Mouse (Mus musculus) cerebellum, adult 2 months (tissue): Measurements from ENCODE around the gene Serping1. TPM values are rescaled to one million over a fixed set of nuclear protein-coding genes. Genes with fewer than 3 reads are reported as not detected.
"Not testable (repeated sequence)": the region's sequence is repeated elsewhere in the genome, so short reads cannot be mapped to it uniquely, and the experiment has no call there.

ENCODE experiments used
- DNase-seq, 2 experiments: peaks; one replicate each; pipeline ENCODE4 v3.0.0; 2021
- H3K27ac ChIP-seq: fragments of 200-500 bp; 2 replicates; pipeline ENCODE4 v1.5.1; 2012; ENCODE audit warnings: low read length, control low read depth, inconsistent platforms; ENCODE audit not compliant: insufficient read depth
- H3K27me3 ChIP-seq: fragments of 200-500 bp; 2 replicates; pipeline ENCODE4 v1.6.1; 2012; ENCODE audit warnings: inconsistent platforms, mild to moderate bottlenecking, low read length, moderate library complexity; ENCODE audit not compliant: control insufficient read depth, insufficient read depth
- H3K4me1 ChIP-seq: fragments of 200-500 bp; 2 replicates; pipeline ENCODE4 v1.6.1; 2011; ENCODE audit warnings: low read length; ENCODE audit not compliant: control insufficient read depth, insufficient read depth
- H3K4me3 ChIP-seq: fragments of 200-500 bp; replicated peaks from 2 replicates; pipeline ENCODE3; 2011; ENCODE audit warnings: mild to moderate bottlenecking, low read depth, low read length, control low read depth; ENCODE audit not compliant: insufficient read depth
- CTCF ChIP-seq: fragments of 200-500 bp; IDR thresholded peaks from 2 replicates; pipeline ENCODE4 v1.5.1; 2011; ENCODE audit warnings: low read depth, mild to moderate bottlenecking, control low read depth, low read length, moderate library complexity, borderline replicate concordance; ENCODE audit not compliant: insufficient read depth
- POLR2A ChIP-seq: fragments of 200-500 bp; IDR thresholded peaks from 2 replicates; pipeline ENCODE4 v1.6.1; 2011; ENCODE audit warnings: low read length, control low read depth, borderline replicate concordance; ENCODE audit not compliant: insufficient read depth
- WGBS: fragments of 180-500 bp; shearing (Covaris S2); methylation state at CpG from one replicate; pipeline ENCODE4 v1.1.7; 2018; 5-methylcytosine and 5-hydroxymethylcytosine counted together
- polyA plus RNA-seq: library from polyadenylated mRNA; depleted of rRNA; stranded (reverse); fragments of >200 nt; gene quantifications from 2 replicates; pipeline ENCODE4 v1.2.3, GENCODE M21; 2012

Serping1 gene
- polyA plus RNA-seq, 1 experiment: 19.6 TPM

GRCm38 (mm10) chr2:84735346-84735920 is 39.8 kb downstream of the Serping1 start:
- peak in 1 of 2 experiments; percentile 37 for DNase-seq
- Histone ChIP-seq H3K27ac (no peak overlapping the region), H3K4me1 (peaks cover 20% of the 10 kb centered on the region; the same call in 1 of the 2 replicates)

DNA sequence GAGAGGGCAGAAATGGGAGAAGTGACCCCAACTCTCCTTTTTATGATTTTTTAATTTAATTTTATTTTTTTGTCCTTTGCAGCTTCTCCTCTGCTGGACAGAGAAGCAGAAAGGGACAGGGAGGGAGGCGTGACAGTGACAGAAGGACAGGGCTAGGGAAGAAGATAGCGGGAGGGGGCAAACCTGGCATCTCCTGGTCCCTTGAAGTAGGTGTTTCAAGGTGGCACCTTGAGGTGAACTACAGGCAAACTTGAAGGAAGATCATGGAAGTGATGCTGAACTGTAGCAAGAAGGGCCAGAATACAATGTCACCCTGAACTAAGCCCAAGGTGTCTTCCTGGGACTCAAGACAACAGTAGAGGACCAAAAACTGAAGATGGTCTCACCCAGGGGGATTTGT is 40.3 kb downstream of the Serping1 start:
- 2% methylated on average over 2 of the region's 2 CpGs for WGBS
- H3K4me3 ChIP-seq: peak overlapping the region; percentile 96
- 0 out of 2 replicates have a peak overlapping the region, but pooled peaks have one; percentile 84 for H3K27ac ChIP-seq
- H3K4me1 ChIP-seq: peaks cover 20% of the 10 kb centered on the region; the same call in 1 of the 2 replicates
- H3K27me3 ChIP-seq: no peaks in the 10 kb centered on the region
- DNase-seq: peak in 1 of 2 experiments; percentile 46
- TF ChIP-seq CTCF (no peak), POLR2A (no peak)

More at GRCm38 (mm10) chr2:84735346-84735920, 39.8 kb downstream of the Serping1 start:
- peak overlapping the region; percentile 96 for H3K4me3 ChIP-seq
- WGBS: 8% methylated on average over 7 of the region's 7 CpGs
- TF ChIP-seq CTCF (no peak), POLR2A (no peak)
- no peaks in the 10 kb centered on the region for H3K27me3 ChIP-seq

DNA sequence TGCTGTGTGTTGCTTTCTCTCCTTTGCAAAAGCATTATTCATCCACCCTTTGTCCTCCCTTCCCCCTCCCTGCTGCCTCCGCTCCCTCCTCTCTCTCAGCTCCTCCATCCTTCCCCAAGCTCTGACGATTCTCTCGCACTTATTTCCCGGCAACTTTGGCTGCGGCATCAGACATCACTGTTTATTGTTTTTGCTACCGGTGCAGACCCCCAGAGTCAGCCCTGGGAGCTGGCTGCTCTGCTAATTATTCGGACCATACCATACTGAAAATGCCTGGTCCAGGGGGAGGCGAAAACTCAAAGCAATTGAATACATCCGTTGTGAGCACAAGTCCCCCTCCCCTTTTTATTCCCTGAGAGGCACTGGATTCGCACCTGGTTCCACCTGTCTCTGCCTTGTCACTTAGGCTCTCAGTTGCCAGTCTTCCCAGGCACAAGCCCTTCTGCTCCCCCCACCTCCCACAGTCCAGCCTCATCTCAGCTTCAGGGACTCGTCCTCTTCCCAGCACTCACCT is 40.8 kb downstream of the Serping1 start:
- peak; percentile 62 to 69 for DNase-seq
- WGBS: 0% methylated on average over 11 of the region's 11 CpGs
- Histone ChIP-seq H3K27ac (peak overlapping the region; percentile 84), H3K27me3 (no peaks in the 10 kb centered on the region), H3K4me1 (peaks cover 20% of the 10 kb centered on the region; the same call in 1 of the 2 replicates), H3K4me3 (peak overlapping the region; percentile 96)
- TF ChIP-seq POLR2A (no peak), CTCF (no peak)

- under 1% methylated on average over 8 of the region's 8 CpGs for WGBS
- DNase-seq: peak; percentile 91 to 93
- peak within 1 kb of the TSS; percentile 96 for H3K4me3 ChIP-seq
- TF ChIP-seq POLR2A: peak; percentile 98
- TF ChIP-seq CTCF: no peak
- H3K27ac ChIP-seq: peak within 1 kb of the TSS; percentile 84
- H3K27me3 ChIP-seq: no peaks in the 10 kb centered on the region
- H3K4me1 ChIP-seq: peaks cover 20% of the 10 kb centered on the region; the same call in 1 of the 2 replicates
Observed at GRCm38 (mm10) chr2:84733579-84734300, 41.5 kb downstream of the Serping1 start, which contains the start of gene Ypel4. Gene Ypel4, plus strand, starts transcription at chr2:84734058.

- no peak overlapping the region for H3K4me3 ChIP-seq
- 74% methylated on average over 1 of the region's 1 CpGs for WGBS
- TF ChIP-seq CTCF (no peak), POLR2A (no peak)
- no peaks in the 10 kb centered on the region for H3K27me3 ChIP-seq
- H3K27ac ChIP-seq: no peak overlapping the region
- no peak for DNase-seq
- peaks cover 17% of the 10 kb centered on the region; the same call in 1 of the 2 replicates for H3K4me1 ChIP-seq
Observed at GRCm38 (mm10) chr2:84732394-84732793, 42.9 kb downstream of the Serping1 start.

DNA sequence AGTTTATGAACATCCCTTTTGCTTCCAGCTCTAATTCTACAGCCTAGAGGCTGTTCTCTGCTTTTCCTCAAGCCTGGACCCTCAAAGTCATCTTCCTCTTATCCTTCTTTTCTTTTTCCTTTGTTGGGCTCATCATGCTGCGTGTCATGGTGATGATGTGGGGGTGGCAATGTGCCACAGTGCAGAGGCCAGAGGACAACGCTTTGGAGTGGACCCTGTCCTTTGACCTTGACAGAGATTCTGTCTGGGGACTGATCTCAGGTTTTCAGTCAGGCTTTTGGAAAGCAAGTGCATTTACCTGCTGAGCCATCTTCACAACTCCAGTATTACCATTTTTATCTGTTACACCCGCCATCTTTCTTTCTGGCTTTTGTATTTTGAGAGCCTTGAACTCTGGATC is 44.0 kb downstream of the Serping1 start:
- no peak overlapping the region for H3K27ac ChIP-seq
- H3K4me3 ChIP-seq: no peak overlapping the region
- no peaks in the 10 kb centered on the region for H3K27me3 ChIP-seq
- TF ChIP-seq CTCF (no peak), POLR2A (no peak)
- H3K4me1 ChIP-seq: peaks cover 9% of the 10 kb centered on the region; the same call in 1 of the 2 replicates
- WGBS: 74% methylated on average over 3 of the region's 3 CpGs
- no peak for DNase-seq

GRCm38 (mm10) chr2:84728191-84728590 is 47.1 kb downstream of the Serping1 start:
- H3K4me3 ChIP-seq, DNase-seq, H3K27ac ChIP-seq, H3K27me3 ChIP-seq: not testable (repeated sequence)
- H3K4me1 ChIP-seq: peaks cover 12% of the 10 kb centered on the region
- 83% methylated on average over 5 of the region's 5 CpGs for WGBS

- Histone ChIP-seq H3K4me3 (peak within 1 kb of the TSS; percentile 78), H3K4me1 (peaks cover 12% of the 10 kb centered on the region), H3K27me3 (no peaks in the 10 kb centered on the region), H3K27ac (peak within 1 kb of the TSS; percentile 54; the same call in 1 of the 2 replicates)
- under 1% methylated on average over 39 of the region's 39 CpGs for WGBS
- DNase-seq: peak; percentile 95 to 96
- TF ChIP-seq CTCF: no peak
- peak; percentile 91; the same call in 1 of the 2 replicates for TF ChIP-seq POLR2A
Observed at GRCm38 (mm10) chr2:84727172-84727858, 47.9 kb downstream of the Serping1 start, which contains the start of gene Clp1. Gene Clp1, minus strand, starts transcription at chr2:84727350.
